Mouse (Mus musculus) megakaryocyte, embryonic 14.5 days (primary cell): ENCODE measurements around the gene Nrxn2.

Experiments
- FLI1 ChIP-seq: IDR thresholded peaks from 2 replicates; pipeline ENCODE4 v1.6.1; 2012; ENCODE audit warnings: low read length, inconsistent platforms, mixed read lengths
- GATA1 ChIP-seq: IDR thresholded peaks from 3 replicates; pipeline ENCODE4 v1.6.1; 2012; ENCODE audit warnings: mixed read lengths, low read length, inconsistent platforms, borderline replicate concordance

DNA sequence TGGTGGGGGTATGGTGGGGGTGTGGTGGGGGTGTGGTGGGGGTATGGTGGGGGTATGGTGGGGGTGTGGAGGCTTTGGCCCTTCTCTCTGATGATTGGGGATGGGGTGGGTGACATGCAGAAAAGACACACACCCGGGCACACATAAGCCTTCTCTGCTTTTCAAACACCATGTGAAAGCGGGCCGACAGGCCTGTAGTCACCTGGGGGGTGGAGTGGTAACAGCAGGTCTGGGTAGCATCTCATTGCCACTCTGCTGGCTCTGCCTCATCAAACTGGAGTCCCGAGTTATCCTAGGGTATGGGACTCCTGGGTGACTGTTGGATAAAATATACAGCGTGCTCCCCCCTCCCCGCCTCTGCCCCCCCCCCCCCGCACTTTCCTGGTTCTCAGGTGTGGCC, 75.5 kb downstream of the Nrxn2 start:
- TF ChIP-seq GATA1 (no peak), FLI1 (no peak)
